Mouse (Mus musculus) central nervous system, embryonic 11.5 days (tissue): ENCODE data around the gene Eno1. TPM values are rescaled to one million over a fixed set of nuclear protein-coding genes. Genes with fewer than 3 reads are reported as not detected.

Source experiments
- polyA plus RNA-seq: library from polyadenylated mRNA; depleted of rRNA; stranded (reverse); fragments of >200 nt; gene quantifications from 2 replicates; pipeline ENCODE4 v1.2.3, GENCODE M21; 2012; rRNA removed

Eno1 gene
- 648 and 671 TPM in 2 replicates for polyA plus RNA-seq

GRCm38 (mm10) chr4:150236521-150237481 lies at the start of gene Eno1:
TSS of gene Eno1 (plus strand) at chr4:150236721.

GRCm38 (mm10) chr4:150201232-150201631 lies 35.3 kb upstream of the Eno1 start, which contains the start of gene Car6:
TSS of gene Car6 (minus strand) at chr4:150201332.

GRCm38 (mm10) chr4:150281018-150281761 lies 44.7 kb downstream of the Eno1 start, which contains the start of gene Rere:
TSS of gene Rere (plus strand) at chr4:150281646.

Other genes with a start within 250 kb of the Eno1 start
- gene H6pd, start 227.7 kb upstream of the Eno1 start, polyA plus RNA-seq = 3.5 and 7.0 TPM in 2 replicates
- gene Gpr157, start 149.4 kb upstream of the Eno1 start, polyA plus RNA-seq = 0.79 and 1.5 TPM in 2 replicates
- gene Slc2a5, start 117.4 kb upstream of the Eno1 start, polyA plus RNA-seq = 0.85 and 1.2 TPM in 2 replicates
- 0.05 TPM in 1 of 2 replicates, not detected in the other for gene Slc2a7, start 87.7 kb upstream of the Eno1 start, polyA plus RNA-seq
- gene Car6, start 35.4 kb upstream of the Eno1 start, polyA plus RNA-seq = 0.14 and 0.22 TPM in 2 replicates
- gene Rere, start 44.9 kb downstream of the Eno1 start, polyA plus RNA-seq = 50.7 and 57.8 TPM in 2 replicates